Mouse (Mus musculus): ENCODE results near the gene Sema5a. TPM values are rescaled to one million over a fixed set of nuclear protein-coding genes. Genes with fewer than 3 reads are reported as not detected.

Gene Sema5a
- polyA plus RNA-seq, 1 experiment, result 0.60 TPM

- whole genome bisulfite sequencing, result 85% methylated on average over 4 of the region's 4 CpGs
- H3K4me1 ChIP-seq (ENCODE audit: control insufficient read depth, insufficient read depth, low read length), result no peaks in the 10 kb centered on the region
Observed at GRCm38 (mm10) chr15:32323224-32323623, 78.6 kb downstream of the Sema5a start.

GRCm38 (mm10) chr15:32324105-32324504 is 79.5 kb downstream of the Sema5a start:
- H3K4me1 ChIP-seq (ENCODE audit: control insufficient read depth, insufficient read depth, low read length), result no peaks in the 10 kb centered on the region
- no peak overlapping the region for H3K27ac ChIP-seq (ENCODE audit: control insufficient read depth, insufficient read depth, low read depth, low read length, poor library complexity)
- no peak overlapping the region for H3K4me3 ChIP-seq (replicated peaks; ENCODE audit: control insufficient read depth, low read depth, low read length)
- WGBS, result 69% methylated on average over 7 of the region's 7 CpGs
- TF ChIP-seq POLR2A (IDR thresholded peaks at IDR 0.05; ENCODE audit: borderline replicate concordance, control insufficient read depth, low read depth, low read length) (no peak), CTCF (IDR thresholded peaks at IDR 0.05; ENCODE audit: control insufficient read depth, insufficient read depth, low read length) (no peak)

More at GRCm38 (mm10) chr15:32323224-32323623, 78.6 kb downstream of the Sema5a start:
- TF ChIP-seq CTCF (IDR thresholded peaks at IDR 0.05; ENCODE audit: control insufficient read depth, insufficient read depth, low read length) (no peak), POLR2A (IDR thresholded peaks at IDR 0.05; ENCODE audit: borderline replicate concordance, control insufficient read depth, low read depth, low read length) (no peak)
- H3K4me3 ChIP-seq (replicated peaks; ENCODE audit: control insufficient read depth, low read depth, low read length), result no peak overlapping the region
- H3K27ac ChIP-seq (ENCODE audit: control insufficient read depth, insufficient read depth, low read depth, low read length, poor library complexity), result no peak overlapping the region

- H3K4me3 ChIP-seq (replicated peaks; ENCODE audit: control insufficient read depth, low read depth, low read length), result no peak overlapping the region
- no peaks in the 10 kb centered on the region for H3K4me1 ChIP-seq (ENCODE audit: control insufficient read depth, insufficient read depth, low read length)
- no peak overlapping the region for H3K27ac ChIP-seq (ENCODE audit: control insufficient read depth, insufficient read depth, low read depth, low read length, poor library complexity)
- WGBS, result 2% methylated on average over 4 of the region's 4 CpGs
- TF ChIP-seq POLR2A (IDR thresholded peaks at IDR 0.05; ENCODE audit: borderline replicate concordance, control insufficient read depth, low read depth, low read length) (no peak), CTCF (IDR thresholded peaks at IDR 0.05; ENCODE audit: control insufficient read depth, insufficient read depth, low read length) (no peak)
Observed at GRCm38 (mm10) chr15:32328370-32329004, 83.9 kb downstream of the Sema5a start.

GRCm38 (mm10) chr15:32329670-32330330 is 85.2 kb downstream of the Sema5a start:
- Histone ChIP-seq H3K4me1 (ENCODE audit: control insufficient read depth, insufficient read depth, low read length) (no peaks in the 10 kb centered on the region), H3K27ac (ENCODE audit: control insufficient read depth, insufficient read depth, low read depth, low read length, poor library complexity) (no peak overlapping the region), H3K4me3 (replicated peaks; ENCODE audit: control insufficient read depth, low read depth, low read length) (no peak overlapping the region)
- 83% methylated on average over 10 of the region's 10 CpGs for WGBS
- TF ChIP-seq CTCF (IDR thresholded peaks at IDR 0.05; ENCODE audit: control insufficient read depth, insufficient read depth, low read length) (no peak), POLR2A (IDR thresholded peaks at IDR 0.05; ENCODE audit: borderline replicate concordance, control insufficient read depth, low read depth, low read length) (no peak)

GRCm38 (mm10) chr15:32330427-32330826 is 85.8 kb downstream of the Sema5a start:
- TF ChIP-seq CTCF (IDR thresholded peaks at IDR 0.05; ENCODE audit: control insufficient read depth, insufficient read depth, low read length) (no peak), POLR2A (IDR thresholded peaks at IDR 0.05; ENCODE audit: borderline replicate concordance, control insufficient read depth, low read depth, low read length) (no peak)
- H3K4me1 ChIP-seq (ENCODE audit: control insufficient read depth, insufficient read depth, low read length), result no peaks in the 10 kb centered on the region
- H3K27ac ChIP-seq (ENCODE audit: control insufficient read depth, insufficient read depth, low read depth, low read length, poor library complexity), result no peak overlapping the region
- WGBS, result 82% methylated on average over 8 of the region's 8 CpGs
- H3K4me3 ChIP-seq (replicated peaks; ENCODE audit: control insufficient read depth, low read depth, low read length), result no peak overlapping the region

GRCm38 (mm10) chr15:32331037-32331436 is 86.4 kb downstream of the Sema5a start:
- no peak overlapping the region for H3K27ac ChIP-seq (ENCODE audit: control insufficient read depth, insufficient read depth, low read depth, low read length, poor library complexity)
- TF ChIP-seq POLR2A (IDR thresholded peaks at IDR 0.05; ENCODE audit: borderline replicate concordance, control insufficient read depth, low read depth, low read length), result no peak
- no peaks in the 10 kb centered on the region for H3K4me1 ChIP-seq (ENCODE audit: control insufficient read depth, insufficient read depth, low read length)
- H3K4me3 ChIP-seq (replicated peaks; ENCODE audit: control insufficient read depth, low read depth, low read length), result no peak overlapping the region
- 71% methylated on average over 2 of the region's 2 CpGs for WGBS

- H3K4me3 ChIP-seq (replicated peaks; ENCODE audit: control insufficient read depth, low read depth, low read length), result no peak overlapping the region
- 58% methylated on average over 2 of the region's 2 CpGs for WGBS
- no peak overlapping the region for H3K27ac ChIP-seq (ENCODE audit: control insufficient read depth, insufficient read depth, low read depth, low read length, poor library complexity)
- no peak for TF ChIP-seq POLR2A (IDR thresholded peaks at IDR 0.05; ENCODE audit: borderline replicate concordance, control insufficient read depth, low read depth, low read length)
- TF ChIP-seq CTCF (IDR thresholded peaks at IDR 0.05; ENCODE audit: control insufficient read depth, insufficient read depth, low read length), result no peak
- H3K4me1 ChIP-seq (ENCODE audit: control insufficient read depth, insufficient read depth, low read length), result no peaks in the 10 kb centered on the region
Observed at GRCm38 (mm10) chr15:32333456-32333855, 88.8 kb downstream of the Sema5a start.

GRCm38 (mm10) chr15:32337810-32338209 is 93.2 kb downstream of the Sema5a start:
- WGBS, result 79% methylated on average over 3 of the region's 3 CpGs

More at GRCm38 (mm10) chr15:32337810-32338209, 93.2 kb downstream of the Sema5a start:
- H3K4me1 ChIP-seq (ENCODE audit: control insufficient read depth, insufficient read depth, low read length), result no peaks in the 10 kb centered on the region
- H3K4me3 ChIP-seq (replicated peaks; ENCODE audit: control insufficient read depth, low read depth, low read length), result no peak overlapping the region
- TF ChIP-seq CTCF (IDR thresholded peaks at IDR 0.05; ENCODE audit: control insufficient read depth, insufficient read depth, low read length) (no peak), POLR2A (IDR thresholded peaks at IDR 0.05; ENCODE audit: borderline replicate concordance, control insufficient read depth, low read depth, low read length) (no peak)
- H3K27ac ChIP-seq (ENCODE audit: control insufficient read depth, insufficient read depth, low read depth, low read length, poor library complexity), result no peak overlapping the region
